Mouse (Mus musculus) testis, adult 2 months (tissue): ENCODE measurements around the gene Madcam1.

Source experiments
- CTCF ChIP-seq: fragments of 200-500 bp; IDR thresholded peaks from 2 replicates; pipeline ENCODE4 v1.5.1; 2012; ENCODE audit warnings: low read depth, mild to moderate bottlenecking, inconsistent platforms, low read length, moderate library complexity; ENCODE audit not compliant: control insufficient read depth, insufficient read depth, insufficient replicate concordance
- POLR2A ChIP-seq: fragments of 200-500 bp; IDR thresholded peaks from 2 replicates; pipeline ENCODE4 v1.6.1; 2012; ENCODE audit warnings: low read depth, mild to moderate bottlenecking, inconsistent platforms, low read length, moderate library complexity; ENCODE audit not compliant: control insufficient read depth

DNA sequence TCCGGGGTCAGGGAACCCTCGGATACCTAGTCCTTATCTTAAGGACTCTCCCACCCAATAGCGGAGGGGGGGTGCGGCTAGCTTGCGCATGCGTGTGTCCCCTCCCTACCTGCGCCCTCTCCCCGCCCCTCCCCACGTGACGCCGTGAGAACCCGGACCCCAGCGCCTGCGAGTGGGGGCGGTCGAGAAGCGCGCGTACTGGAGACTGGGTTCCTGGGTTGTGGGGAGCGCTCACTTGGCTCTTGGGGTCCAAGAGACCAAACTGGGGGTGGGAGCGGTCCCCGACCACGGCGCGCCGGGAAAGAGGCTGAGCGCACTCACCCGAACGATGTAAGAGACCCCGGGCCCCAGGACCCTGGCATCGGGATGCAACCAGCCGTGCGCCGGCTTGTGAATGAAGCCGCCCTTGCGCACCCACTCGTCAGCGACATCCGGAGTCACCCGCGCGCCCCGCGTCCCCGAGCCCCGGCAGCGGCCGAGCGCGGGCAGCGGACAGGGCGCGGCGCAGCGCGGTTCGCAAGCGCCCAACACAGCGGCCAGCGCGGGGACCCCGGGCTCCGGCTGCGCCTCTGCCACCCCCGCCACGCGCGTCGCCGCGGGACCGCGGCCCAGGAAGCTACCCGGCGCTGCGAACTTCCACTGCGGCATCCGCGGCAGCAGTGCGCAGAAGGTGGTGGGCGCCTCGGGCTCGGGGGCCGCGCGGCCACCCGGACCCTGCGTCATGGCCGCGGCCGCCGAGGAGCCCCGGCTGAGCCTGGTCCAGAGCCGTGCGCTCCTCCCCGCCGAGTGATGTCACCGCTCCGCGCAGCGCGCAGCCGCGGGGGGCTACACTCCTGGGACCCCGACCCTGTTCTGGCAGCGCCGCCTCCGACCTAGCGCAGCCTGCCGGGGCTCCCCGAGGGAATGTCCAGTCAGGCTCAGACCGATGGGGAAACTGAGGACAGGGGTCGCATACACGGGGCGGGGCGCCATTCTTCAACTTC, 26.9 kb upstream of the Madcam1 start, which contains the start of gene Shc2:
- TF ChIP-seq POLR2A (no peak), CTCF (no peak)
